24 mouse cellular contexts compared by ENCODE assay signal in the genomic region with DNA sequence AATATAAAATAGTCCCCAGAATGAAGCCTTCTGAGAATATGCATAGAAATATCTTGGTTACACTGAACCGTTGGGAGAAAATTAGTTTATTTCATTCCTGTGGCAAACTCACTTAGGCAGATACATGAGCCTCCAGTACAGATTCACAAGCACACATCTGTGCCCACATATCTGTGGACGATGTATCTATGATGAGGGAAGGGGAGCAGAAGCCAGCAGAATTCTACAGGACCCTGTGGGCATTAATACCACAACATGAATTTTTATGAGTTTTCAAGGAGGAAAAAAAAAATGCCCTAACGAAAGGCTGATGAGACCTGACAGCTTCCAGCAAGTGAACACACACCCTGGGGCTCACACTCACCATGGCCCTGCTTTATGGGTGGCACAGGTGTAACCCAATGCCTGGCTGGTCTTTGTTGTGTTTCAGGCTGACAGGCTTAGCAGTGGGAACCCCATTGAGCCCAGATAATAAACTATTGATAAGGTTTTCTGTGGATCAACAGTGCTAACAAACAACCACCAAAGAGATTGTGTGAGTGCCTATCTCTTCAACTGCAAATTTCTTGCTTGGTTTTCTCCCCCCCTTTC.
"Had no signal": no experiment of that assay in that cellular context is flagged by ENCODE, and none has a peak within 500 bp of the region (broad histone marks: within the 10 kb centered on the region; RNA-seq: fewer than 3 reads in every experiment).

No protein-coding gene starts in this region.

- H3K9ac ChIP-seq: heart, embryonic 13.5 days; heart, embryonic 15.5 days; hindbrain, embryonic 13.5 days; hindbrain, embryonic 15.5 days; kidney, embryonic 15.5 days; limb, embryonic 12.5 days had no signal

- DNase-seq: gastrocnemius, adult 2 months; gastrocnemius, postnatal 10 days; gastrocnemius, postnatal 25 days; heart, adult 2 months; heart, postnatal 14 days; heart, postnatal 36 days; kidney, adult 11 months; kidney, adult 9 months; kidney, postnatal 25 days; kidney, postnatal 4 days; liver had no signal

- H3K4me3 ChIP-seq: gastrocnemius, adult 2 months; heart, adult 2 months; heart, embryonic 13.5 days; heart, embryonic 15.5 days; hindbrain, embryonic 13.5 days; hindbrain, embryonic 15.5 days; kidney, embryonic 15.5 days; layer of hippocampus, adult 2 months; left cerebral cortex, adult 2 months; limb, embryonic 10.5 days; limb, embryonic 12.5 days had no signal

- H3K36me3 ChIP-seq: heart, embryonic 13.5 days; heart, embryonic 15.5 days; hindbrain, embryonic 13.5 days; hindbrain, embryonic 15.5 days; kidney, embryonic 15.5 days; limb, embryonic 10.5 days; limb, embryonic 12.5 days had no signal

- H3K4me2 ChIP-seq: heart, embryonic 11.5 days; heart, embryonic 13.5 days; heart, embryonic 15.5 days; hindbrain, embryonic 13.5 days; hindbrain, embryonic 15.5 days; kidney, embryonic 15.5 days; limb, embryonic 12.5 days had no signal

- H3K9me3 ChIP-seq: heart, embryonic 13.5 days; heart, embryonic 15.5 days; hindbrain, embryonic 13.5 days; hindbrain, embryonic 15.5 days; kidney, embryonic 15.5 days; limb, embryonic 10.5 days had no signal

- ATAC-seq: hindbrain, postnatal 0 days; intestine, embryonic 16.5 days had no signal

- H3K27ac ChIP-seq: gastrocnemius, adult 2 months; heart, adult 2 months; heart, embryonic 13.5 days; heart, embryonic 15.5 days; hindbrain, embryonic 13.5 days; hindbrain, embryonic 15.5 days; hindbrain, postnatal 0 days; kidney, embryonic 15.5 days; kidney, postnatal 0 days; layer of hippocampus, adult 2 months; left cerebral cortex, adult 2 months; limb, embryonic 10.5 days; limb, embryonic 12.5 days had no signal

- H3K27me3 ChIP-seq: heart, embryonic 13.5 days; heart, embryonic 15.5 days; hindbrain, embryonic 13.5 days; hindbrain, embryonic 15.5 days; kidney, embryonic 15.5 days had no signal
